Mouse (Mus musculus): ENCODE data around the gene Sctr. TPM values are rescaled to one million over a fixed set of nuclear protein-coding genes. Genes with fewer than 3 reads are reported as not detected.

The Sctr gene
- polyA plus RNA-seq, 1 experiment: 1.1 TPM

DNA sequence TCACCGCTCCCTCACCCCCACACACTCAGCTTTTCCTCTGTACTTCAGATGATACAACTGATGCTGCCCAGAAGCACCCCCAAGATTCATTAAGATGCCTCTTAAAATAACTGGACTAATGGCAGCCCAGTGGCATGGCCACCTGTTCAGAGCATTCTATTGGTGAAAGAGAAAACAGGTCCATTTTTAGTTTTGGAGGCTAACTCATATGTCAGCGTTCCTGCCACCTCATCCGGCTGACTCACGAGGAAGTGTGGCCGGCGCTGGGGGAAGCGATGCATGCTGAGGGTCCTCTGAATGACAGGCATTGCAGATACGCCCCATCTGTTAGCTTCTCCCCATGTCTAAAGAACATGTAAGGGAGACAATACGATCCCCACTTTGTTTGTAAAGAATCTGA is 31.9 kb downstream of the Sctr start:
- 86% methylated on average over 9 of the region's 9 CpGs for WGBS
- TF ChIP-seq CTCF (IDR thresholded peaks at IDR 0.05; ENCODE audit: extremely low read depth, insufficient read length, insufficient replicate concordance, low read depth, low read length): no peak
- TF ChIP-seq POLR2A (IDR thresholded peaks at IDR 0.05; ENCODE audit: low read depth, low read length): no peak

DNA sequence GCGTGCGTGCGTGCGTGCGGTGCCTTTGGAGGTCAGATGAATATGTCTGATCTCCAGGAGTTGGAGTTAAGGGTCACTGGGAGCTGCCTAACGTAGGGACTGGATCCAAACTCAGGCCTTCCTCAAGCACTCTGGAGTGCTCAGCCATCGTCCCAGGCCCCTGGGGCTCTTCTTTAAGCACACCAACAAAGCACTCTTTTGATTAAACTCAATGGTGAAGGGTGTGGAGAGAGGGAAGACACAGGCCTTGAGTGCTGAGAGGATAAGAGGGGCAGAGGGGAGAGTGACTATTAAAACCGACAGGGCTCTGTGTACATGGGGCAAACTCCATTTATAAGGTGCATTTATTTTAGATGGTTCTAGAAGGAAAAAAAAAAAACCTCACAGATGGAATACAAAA is 35.7 kb downstream of the Sctr start:
- Histone ChIP-seq H3K36me3 (ENCODE audit: control insufficient read depth, insufficient read depth, low read length) (no peaks in the 10 kb centered on the region), H3K27ac (ENCODE audit: insufficient read depth, low read depth, low read length) (no peak overlapping the region), H3K4me1 (ENCODE audit: control insufficient read depth, insufficient read depth, insufficient read length, low read length) (peaks cover 4% of the 10 kb centered on the region; the same call in 1 of the 2 replicates), H3K27me3 (ENCODE audit: control insufficient read depth, insufficient read depth, low read length) (no peaks in the 10 kb centered on the region), H3K4me3 (ENCODE audit: low read depth, low read length) (no peak overlapping the region)
- 87% methylated on average over 8 of the region's 8 CpGs for WGBS
- TF ChIP-seq CTCF (IDR thresholded peaks at IDR 0.05; ENCODE audit: extremely low read depth, insufficient read length, insufficient replicate concordance, low read depth, low read length) (no peak), POLR2A (IDR thresholded peaks at IDR 0.05; ENCODE audit: low read depth, low read length) (no peak)

More for the DNA sequence above, 31.9 kb downstream of the Sctr start:
- no peaks in the 10 kb centered on the region for H3K36me3 ChIP-seq (ENCODE audit: control insufficient read depth, insufficient read depth, low read length)
- no peak overlapping the region for H3K4me3 ChIP-seq (ENCODE audit: low read depth, low read length)
- no peak overlapping the region for H3K27ac ChIP-seq (ENCODE audit: insufficient read depth, low read depth, low read length)
- H3K27me3 ChIP-seq (ENCODE audit: control insufficient read depth, insufficient read depth, low read length): no peaks in the 10 kb centered on the region
- peaks cover 12% of the 10 kb centered on the region; the same call in 1 of the 2 replicates for H3K4me1 ChIP-seq (ENCODE audit: control insufficient read depth, insufficient read depth, insufficient read length, low read length)

DNA sequence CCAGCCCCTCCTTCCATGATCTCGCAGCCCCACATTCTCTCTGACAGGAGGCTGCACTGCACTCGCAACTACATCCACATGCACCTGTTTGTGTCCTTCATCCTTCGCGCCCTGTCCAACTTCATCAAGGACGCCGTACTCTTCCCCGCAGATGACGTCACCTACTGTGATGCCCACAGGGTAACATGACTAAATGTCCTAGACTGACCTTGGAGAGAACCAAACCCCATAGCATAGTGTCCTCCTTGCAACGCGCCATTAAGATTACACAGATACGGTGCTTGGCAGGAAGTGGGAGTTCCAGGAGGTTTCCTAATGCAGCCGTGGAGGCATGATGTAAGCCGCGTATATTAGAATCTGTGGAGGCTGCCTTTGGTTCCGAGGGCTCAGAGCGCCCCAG is 37.9 kb downstream of the Sctr start:
- Histone ChIP-seq H3K4me3 (ENCODE audit: low read depth, low read length) (no peak overlapping the region), H3K36me3 (ENCODE audit: control insufficient read depth, insufficient read depth, low read length) (no peaks in the 10 kb centered on the region), H3K27ac (ENCODE audit: insufficient read depth, low read depth, low read length) (no peak overlapping the region), H3K4me1 (ENCODE audit: control insufficient read depth, insufficient read depth, insufficient read length, low read length) (no peaks in the 10 kb centered on the region), H3K27me3 (ENCODE audit: control insufficient read depth, insufficient read depth, low read length) (no peaks in the 10 kb centered on the region)
- no peak for TF ChIP-seq POLR2A (IDR thresholded peaks at IDR 0.05; ENCODE audit: low read depth, low read length)
- TF ChIP-seq CTCF (IDR thresholded peaks at IDR 0.05; ENCODE audit: extremely low read depth, insufficient read length, insufficient replicate concordance, low read depth, low read length): no peak
- 83% methylated on average over 16 of the region's 16 CpGs for WGBS

DNA sequence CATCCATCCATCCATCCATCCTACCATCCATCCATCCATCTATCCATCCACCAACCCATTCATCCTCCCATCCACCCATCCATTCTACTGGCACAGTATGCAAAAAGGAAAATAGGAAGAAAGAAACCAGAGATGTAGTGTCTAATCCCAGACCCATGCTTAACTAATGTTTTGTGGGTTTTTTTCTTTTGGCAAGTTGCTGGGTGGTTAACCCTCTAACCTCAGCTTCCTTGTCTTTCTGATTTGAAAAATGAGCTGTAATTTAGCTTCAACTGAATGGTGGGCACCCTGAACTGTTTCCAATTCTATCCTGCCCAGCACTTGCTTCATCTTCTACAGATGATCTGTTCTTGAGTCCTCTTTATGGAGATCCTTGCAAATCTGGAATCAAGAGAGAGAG is 40.6 kb downstream of the Sctr start:
- TF ChIP-seq CTCF (IDR thresholded peaks at IDR 0.05; ENCODE audit: extremely low read depth, insufficient read length, insufficient replicate concordance, low read depth, low read length) (no peak), POLR2A (IDR thresholded peaks at IDR 0.05; ENCODE audit: low read depth, low read length) (no peak)
- H3K27ac ChIP-seq (ENCODE audit: insufficient read depth, low read depth, low read length): no peak overlapping the region

DNA sequence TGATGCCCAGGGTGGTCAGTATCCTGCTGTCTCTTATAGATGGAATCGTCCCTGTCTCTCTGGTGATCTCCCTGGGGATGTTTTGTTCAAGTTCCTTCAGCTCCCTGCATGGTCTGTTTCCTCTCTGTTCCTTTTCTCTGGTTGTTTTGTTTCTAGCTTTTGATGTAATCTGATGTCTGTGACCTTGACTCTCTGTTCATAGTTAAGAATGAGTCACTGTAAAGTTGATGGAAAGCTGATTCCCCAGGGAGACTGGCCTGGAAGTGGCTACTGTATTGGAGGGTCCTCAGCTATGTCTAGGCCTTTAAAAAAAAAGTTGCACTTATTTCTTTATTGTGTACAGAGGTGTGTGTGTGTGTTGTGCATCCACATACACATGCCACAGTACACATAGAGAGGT is 44.4 kb downstream of the Sctr start:
- Histone ChIP-seq H3K4me1 (ENCODE audit: control insufficient read depth, insufficient read depth, insufficient read length, low read length) (no peaks in the 10 kb centered on the region), H3K4me3 (ENCODE audit: low read depth, low read length) (no peak overlapping the region), H3K27ac (ENCODE audit: insufficient read depth, low read depth, low read length) (no peak overlapping the region), H3K27me3 (ENCODE audit: control insufficient read depth, insufficient read depth, low read length) (no peaks in the 10 kb centered on the region), H3K36me3 (ENCODE audit: control insufficient read depth, insufficient read depth, low read length) (no peaks in the 10 kb centered on the region)
- 67% methylated on average over 1 of the region's 1 CpGs for WGBS
- TF ChIP-seq CTCF (IDR thresholded peaks at IDR 0.05; ENCODE audit: extremely low read depth, insufficient read length, insufficient replicate concordance, low read depth, low read length) (no peak), POLR2A (IDR thresholded peaks at IDR 0.05; ENCODE audit: low read depth, low read length) (no peak)

More for the DNA sequence above, 40.6 kb downstream of the Sctr start:
- H3K27me3 ChIP-seq (ENCODE audit: control insufficient read depth, insufficient read depth, low read length): no peaks in the 10 kb centered on the region
- no peak overlapping the region for H3K4me3 ChIP-seq (ENCODE audit: low read depth, low read length)
- H3K36me3 ChIP-seq (ENCODE audit: control insufficient read depth, insufficient read depth, low read length): no peaks in the 10 kb centered on the region
- H3K4me1 ChIP-seq (ENCODE audit: control insufficient read depth, insufficient read depth, insufficient read length, low read length): no peaks in the 10 kb centered on the region

DNA sequence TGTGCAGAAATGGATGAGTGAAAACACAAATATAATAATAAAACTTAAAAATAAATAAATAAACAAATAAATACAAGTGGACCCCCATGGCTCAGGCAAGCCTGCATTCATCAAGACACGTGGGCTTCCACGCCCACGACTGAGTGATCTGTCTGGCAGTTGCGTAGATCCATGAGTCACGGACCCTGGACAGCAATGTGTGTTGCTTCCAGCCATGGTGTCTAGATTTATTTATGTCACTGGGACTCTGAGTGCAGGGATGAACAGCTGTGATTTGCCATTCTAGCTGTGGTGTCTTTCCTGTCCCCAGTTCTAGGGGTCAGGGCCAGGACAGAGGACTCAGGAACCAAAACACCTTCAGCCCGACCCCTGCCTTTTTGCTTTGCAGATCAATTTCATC is 48.3 kb downstream of the Sctr start:
- Histone ChIP-seq H3K36me3 (ENCODE audit: control insufficient read depth, insufficient read depth, low read length) (no peaks in the 10 kb centered on the region), H3K4me1 (ENCODE audit: control insufficient read depth, insufficient read depth, insufficient read length, low read length) (no peaks in the 10 kb centered on the region), H3K4me3 (ENCODE audit: low read depth, low read length) (no peak overlapping the region), H3K27ac (ENCODE audit: insufficient read depth, low read depth, low read length) (no peak overlapping the region), H3K27me3 (ENCODE audit: control insufficient read depth, insufficient read depth, low read length) (no peaks in the 10 kb centered on the region)
- TF ChIP-seq CTCF (IDR thresholded peaks at IDR 0.05; ENCODE audit: extremely low read depth, insufficient read length, insufficient replicate concordance, low read depth, low read length) (no peak), POLR2A (IDR thresholded peaks at IDR 0.05; ENCODE audit: low read depth, low read length) (no peak)
- WGBS: 85% methylated on average over 6 of the region's 6 CpGs

DNA sequence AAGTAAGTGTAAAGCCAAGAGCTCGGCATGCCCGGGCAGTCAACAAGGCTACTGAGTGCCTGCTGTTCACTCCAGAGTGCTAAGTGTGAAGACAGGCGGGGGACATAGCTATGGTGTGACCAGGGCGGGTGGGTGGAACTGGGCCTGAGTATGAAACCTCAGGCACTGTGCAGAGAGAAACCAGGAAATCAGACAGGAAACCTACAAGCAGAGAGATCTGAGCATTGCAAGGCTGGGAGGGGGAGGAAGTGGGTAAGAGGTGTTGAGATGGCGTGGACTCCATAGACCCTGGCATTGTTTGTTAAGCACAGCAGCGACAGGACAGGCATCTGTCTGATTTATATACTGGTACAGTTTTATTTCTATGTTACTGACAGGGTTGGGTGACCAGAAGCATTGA is 48.8 kb downstream of the Sctr start:
- Histone ChIP-seq H3K4me1 (ENCODE audit: control insufficient read depth, insufficient read depth, insufficient read length, low read length) (no peaks in the 10 kb centered on the region), H3K36me3 (ENCODE audit: control insufficient read depth, insufficient read depth, low read length) (no peaks in the 10 kb centered on the region), H3K27ac (ENCODE audit: insufficient read depth, low read depth, low read length) (0 out of 2 replicates have a peak overlapping the region, but pooled peaks have one; percentile 37), H3K4me3 (ENCODE audit: low read depth, low read length) (no peak overlapping the region), H3K27me3 (ENCODE audit: control insufficient read depth, insufficient read depth, low read length) (no peaks in the 10 kb centered on the region)
- 67% methylated on average over 6 of the region's 6 CpGs for WGBS
- TF ChIP-seq CTCF (IDR thresholded peaks at IDR 0.05; ENCODE audit: extremely low read depth, insufficient read length, insufficient replicate concordance, low read depth, low read length) (no peak), POLR2A (IDR thresholded peaks at IDR 0.05; ENCODE audit: low read depth, low read length) (no peak)

DNA sequence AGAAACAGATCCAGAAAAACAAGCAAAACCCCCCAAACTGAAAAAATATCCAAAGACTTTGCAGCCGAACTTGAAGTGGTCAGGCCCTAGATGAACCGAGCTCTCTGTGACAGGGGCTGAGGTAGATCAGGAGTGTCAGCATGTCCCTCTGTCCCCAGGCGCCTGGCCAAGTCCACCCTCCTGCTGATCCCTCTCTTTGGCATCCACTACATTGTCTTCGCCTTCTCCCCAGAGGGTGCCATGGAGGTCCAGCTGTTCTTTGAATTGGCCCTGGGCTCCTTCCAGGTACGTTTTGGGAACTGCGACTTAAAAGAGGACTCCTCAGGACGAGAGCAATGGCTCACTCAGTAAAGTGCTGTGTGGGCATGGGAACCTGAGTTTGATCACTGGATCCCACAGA is 49.5 kb downstream of the Sctr start:
- Histone ChIP-seq H3K4me1 (ENCODE audit: control insufficient read depth, insufficient read depth, insufficient read length, low read length) (no peaks in the 10 kb centered on the region), H3K36me3 (ENCODE audit: control insufficient read depth, insufficient read depth, low read length) (no peaks in the 10 kb centered on the region), H3K4me3 (ENCODE audit: low read depth, low read length) (no peak overlapping the region), H3K27me3 (ENCODE audit: control insufficient read depth, insufficient read depth, low read length) (no peaks in the 10 kb centered on the region), H3K27ac (ENCODE audit: insufficient read depth, low read depth, low read length) (no peak overlapping the region)
- no peak for TF ChIP-seq POLR2A (IDR thresholded peaks at IDR 0.05; ENCODE audit: low read depth, low read length)
- no peak for TF ChIP-seq CTCF (IDR thresholded peaks at IDR 0.05; ENCODE audit: extremely low read depth, insufficient read length, insufficient replicate concordance, low read depth, low read length)
- 83% methylated on average over 7 of the region's 7 CpGs for WGBS
